Mouse (Mus musculus) mammary gland, adult 2 months (tissue): ENCODE data around the gene Smc2. TPM values are rescaled to one million over a fixed set of nuclear protein-coding genes. Genes with fewer than 3 reads are reported as not detected.

Source experiments
- polyA plus RNA-seq: library from polyadenylated mRNA; depleted of rRNA; stranded (reverse); fragments of >200 nt; gene quantifications from 2 replicates; pipeline ENCODE4 v1.2.3, GENCODE M21; 2012; ENCODE audit warnings: low replicate concordance; rRNA removed

Gene Smc2
- polyA plus RNA-seq = 0.75 and 1.2 TPM in 2 replicates

DNA sequence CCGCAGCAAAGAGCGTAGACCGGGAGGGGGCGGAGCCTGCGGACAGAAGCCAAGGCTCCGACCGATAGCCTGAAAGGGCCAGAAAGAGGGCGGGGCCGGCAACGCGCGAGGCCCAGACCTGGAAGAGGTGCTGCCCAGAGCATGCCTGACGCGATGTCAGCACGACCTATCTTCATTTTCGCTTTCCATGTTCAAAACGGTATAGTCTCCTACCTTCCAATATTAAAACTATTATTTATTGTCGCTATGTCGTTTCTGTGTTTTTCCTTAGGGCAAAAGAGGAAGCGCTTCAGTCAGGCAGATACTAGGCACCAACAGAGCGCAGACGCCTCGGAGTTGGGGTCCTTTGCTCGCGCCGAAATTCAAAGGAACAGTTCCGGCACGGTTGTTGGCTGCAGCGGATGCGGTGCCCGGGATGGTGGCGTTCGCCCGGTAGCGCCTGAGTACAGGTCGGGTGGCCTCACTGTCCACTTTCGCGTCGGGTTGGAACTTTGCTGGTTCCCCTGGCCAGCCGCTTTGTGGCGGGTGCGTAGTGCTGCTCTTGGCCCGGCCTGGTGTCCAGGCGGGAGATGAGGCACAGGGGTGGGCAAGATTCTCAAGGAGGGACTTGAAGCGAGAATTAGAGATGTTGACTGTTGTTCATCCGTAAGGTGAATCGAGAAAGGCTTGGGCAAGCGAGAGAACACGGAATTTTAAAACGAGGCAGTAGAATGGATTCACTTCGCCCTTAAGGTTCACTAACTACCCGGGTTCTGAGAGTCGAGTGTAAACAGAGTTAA lies at the start of gene Smc2:
Smc2 (plus strand) TSS at position 358 of the 779 bp plus-strand sequence.

GRCm38 (mm10) chr4:52497144-52497543 lies 58.1 kb downstream of the Smc2 start, which contains the start of gene Vma21-ps:
Gene Vma21-ps (minus strand): TSS chr4:52497244.

Other genes with a start within 250 kb of the Smc2 start
- not detected in 2 replicates for gene Vma21-ps, start 58.0 kb downstream of the Smc2 start, polyA plus RNA-seq
- not detected in 2 replicates for gene Toporsl, start 157.0 kb downstream of the Smc2 start, polyA plus RNA-seq